Mouse (Mus musculus) brain, adult 10 weeks (tissue): ENCODE results near the gene C030005K15Rik. TPM values are rescaled to one million over a fixed set of nuclear protein-coding genes. Genes with fewer than 3 reads are reported as not detected.

Experiments used
- polyA plus RNA-seq: library from polyadenylated mRNA; stranded (reverse); fragments of 350-450 nt; fragmentation: Illumina TruSeq; extraction: RNeasy Lipid Tissue Mini Kit (QIAGEN cat#74804); gene quantifications from one replicate; pipeline ENCODE4 v1.2.3, GENCODE M21; 2015; ENCODE audit warnings: low read depth, low replicate concordance

The C030005K15Rik gene
- polyA plus RNA-seq: not detected

GRCm38 (mm10) chr10:97726655-97727054, at the start of gene C030005K15Rik:
TSS of gene C030005K15Rik (minus strand) at chr10:97726755.

GRCm38 (mm10) chr10:97692913-97693312, 33.6 kb downstream of the C030005K15Rik start, which contains the start of gene Ccer1:
TSS of gene Ccer1 (plus strand) at chr10:97693059.

Other genes with a start within 250 kb of the C030005K15Rik start
- 29.5 TPM for gene Dcn, start 247.1 kb downstream of the C030005K15Rik start, polyA plus RNA-seq
- 2.5 TPM for gene Lum, start 161.6 kb downstream of the C030005K15Rik start, polyA plus RNA-seq
- not detected for gene Kera, start 119.9 kb downstream of the C030005K15Rik start, polyA plus RNA-seq
- gene Epyc, start 82.7 kb downstream of the C030005K15Rik start, polyA plus RNA-seq: 0.34 TPM
- gene Ccer1, start 33.7 kb downstream of the C030005K15Rik start, polyA plus RNA-seq: not detected